Mouse (Mus musculus): ENCODE measurements around the gene Slc30a5. TPM values are rescaled to one million over a fixed set of nuclear protein-coding genes. Genes with fewer than 3 reads are reported as not detected.

Gene Slc30a5
- total and polyA plus RNA-seq, 2 experiments from 2014 or later, result 23.0 to 59.7 TPM

- DNase-seq (peak; percentile 88), ATAC-seq (peak; percentile 100)
- WGBS, result under 1% methylated on average over 46 of the region's 46 CpGs
- H3K4me2 ChIP-seq (ENCODE audit: low read depth), result peak within 1 kb of the TSS; percentile 81
- no peaks in the 10 kb centered on the region for H3K9me3 ChIP-seq (ENCODE audit: low read length)
- H3K36me3 ChIP-seq (ENCODE audit: insufficient read depth), result no peaks in the 10 kb centered on the region
- H3K9ac ChIP-seq, result peak within 1 kb of the TSS; percentile 26
- TF ChIP-seq CTCF (IDR thresholded peaks at IDR 0.05; ENCODE audit: low read depth), result no peak
- H3K4me1 ChIP-seq (ENCODE audit: insufficient read depth), result 0 out of 2 replicates have a peak, but pooled peaks cover 3% of the 10 kb centered on the region
- H3K27me3 ChIP-seq (ENCODE audit: insufficient read depth, low read length), result no peaks in the 10 kb centered on the region
- H3K27ac ChIP-seq (ENCODE audit: low read depth, low read length), result peak within 1 kb of the TSS; percentile 1; the same call in 1 of the 2 replicates
- H3K4me3 ChIP-seq (ENCODE audit: low read depth, low read length), result peak within 1 kb of the TSS; percentile 60
These were observed 57.8 kb downstream of the Slc30a5 start, which contains the start of gene Cenph for GRCm38 (mm10) chr13:100775252-100776055. Gene Cenph, minus strand, starts transcription at chr13:100775899.

GRCm38 (mm10) chr13:100774704-100775103 lies 58.5 kb downstream of the Slc30a5 start:
- TF ChIP-seq CTCF (IDR thresholded peaks at IDR 0.05; ENCODE audit: low read depth), result no peak
- Histone ChIP-seq H3K9ac (no peak overlapping the region), H3K4me2 (ENCODE audit: low read depth) (peak overlapping the region; percentile 81; the same call in 1 of the 2 replicates), H3K4me3 (ENCODE audit: low read depth, low read length) (no peak overlapping the region), H3K9me3 (ENCODE audit: low read length) (no peaks in the 10 kb centered on the region), H3K4me1 (ENCODE audit: insufficient read depth) (0 out of 2 replicates have a peak, but pooled peaks cover 3% of the 10 kb centered on the region), H3K36me3 (ENCODE audit: insufficient read depth) (no peaks in the 10 kb centered on the region), H3K27me3 (ENCODE audit: insufficient read depth, low read length) (no peaks in the 10 kb centered on the region), H3K27ac (ENCODE audit: low read depth, low read length) (no peak overlapping the region)
- ATAC-seq (no peak), DNase-seq (no peak)

- ATAC-seq, result no peak
- Histone ChIP-seq H3K9me3 (ENCODE audit: low read length) (no peaks in the 10 kb centered on the region), H3K4me2 (ENCODE audit: low read depth) (no peak overlapping the region), H3K27me3 (ENCODE audit: insufficient read depth, low read length) (no peaks in the 10 kb centered on the region), H3K27ac (ENCODE audit: low read depth, low read length) (no peak overlapping the region), H3K36me3 (ENCODE audit: insufficient read depth) (no peaks in the 10 kb centered on the region), H3K4me1 (ENCODE audit: insufficient read depth) (no peaks in the 10 kb centered on the region), H3K4me3 (ENCODE audit: low read depth, low read length) (no peak overlapping the region), H3K9ac (no peak overlapping the region)
- no peak for TF ChIP-seq CTCF (IDR thresholded peaks at IDR 0.05; ENCODE audit: low read depth)
- 91% methylated on average over 2 of the region's 2 CpGs for WGBS
- DNase-seq, result no peak
These were observed 77.9 kb downstream of the Slc30a5 start for GRCm38 (mm10) chr13:100755329-100755728.

- no peak for TF ChIP-seq CTCF (IDR thresholded peaks at IDR 0.05; ENCODE audit: low read depth)
- Histone ChIP-seq H3K9me3 (ENCODE audit: low read length) (no peaks in the 10 kb centered on the region), H3K4me3 (ENCODE audit: low read depth, low read length) (no peak overlapping the region), H3K4me2 (ENCODE audit: low read depth) (no peak overlapping the region), H3K9ac (no peak overlapping the region), H3K27me3 (ENCODE audit: insufficient read depth, low read length) (no peaks in the 10 kb centered on the region), H3K36me3 (ENCODE audit: insufficient read depth) (no peaks in the 10 kb centered on the region), H3K27ac (ENCODE audit: low read depth, low read length) (no peak overlapping the region), H3K4me1 (ENCODE audit: insufficient read depth) (no peaks in the 10 kb centered on the region)
- ATAC-seq (no peak), DNase-seq (no peak)
- 68% methylated on average over 4 of the region's 4 CpGs for WGBS
These were observed 79.0 kb downstream of the Slc30a5 start for GRCm38 (mm10) chr13:100754186-100754585.

GRCm38 (mm10) chr13:100753011-100753410 lies 80.2 kb downstream of the Slc30a5 start:
- DNase-seq, result no peak

More at GRCm38 (mm10) chr13:100753011-100753410, 80.2 kb downstream of the Slc30a5 start:
- H3K27ac ChIP-seq (ENCODE audit: low read depth, low read length), result no peak overlapping the region
- H3K9ac ChIP-seq, result no peak overlapping the region
- no peak overlapping the region for H3K4me2 ChIP-seq (ENCODE audit: low read depth)
- no peak for ATAC-seq
- H3K36me3 ChIP-seq (ENCODE audit: insufficient read depth), result no peaks in the 10 kb centered on the region
- TF ChIP-seq CTCF (IDR thresholded peaks at IDR 0.05; ENCODE audit: low read depth), result no peak
- WGBS, result 85% methylated on average over 6 of the region's 6 CpGs
- no peaks in the 10 kb centered on the region for H3K27me3 ChIP-seq (ENCODE audit: insufficient read depth, low read length)
- no peaks in the 10 kb centered on the region for H3K9me3 ChIP-seq (ENCODE audit: low read length)
- H3K4me3 ChIP-seq (ENCODE audit: low read depth, low read length), result no peak overlapping the region
- no peaks in the 10 kb centered on the region for H3K4me1 ChIP-seq (ENCODE audit: insufficient read depth)

Other genes with a start within 250 kb of the Slc30a5 start
- gene Marveld2, start 216.5 kb downstream of the Slc30a5 start, total RNA-seq (2014; rRNA removed), result 1.0 and 1.8 TPM in 2 replicates
- gene Marveld2, start 216.5 kb downstream of the Slc30a5 start, polyA plus RNA-seq (2015; fragmentation: Nextera tagmentation; extraction: Ambion mirVana), result 1.1 and 1.3 TPM in 2 replicates
- gene Ak6, start 182.4 kb downstream of the Slc30a5 start, total RNA-seq (2014; rRNA removed), result 162 and 212 TPM in 2 replicates
- 401 and 512 TPM in 2 replicates for gene Ak6, start 182.4 kb downstream of the Slc30a5 start, polyA plus RNA-seq (2015; fragmentation: Nextera tagmentation; extraction: Ambion mirVana)
- gene Rad17, start 182.4 kb downstream of the Slc30a5 start, total RNA-seq (2014; rRNA removed), result 22.2 and 28.2 TPM in 2 replicates
- 11.3 and 13.3 TPM in 2 replicates for gene Rad17, start 182.4 kb downstream of the Slc30a5 start, polyA plus RNA-seq (2015; fragmentation: Nextera tagmentation; extraction: Ambion mirVana)
- 50.1 and 50.8 TPM in 2 replicates for gene Taf9, start 181.8 kb downstream of the Slc30a5 start, total RNA-seq (2014; rRNA removed)
- gene Taf9, start 181.8 kb downstream of the Slc30a5 start, polyA plus RNA-seq (2015; fragmentation: Nextera tagmentation; extraction: Ambion mirVana), result 40.8 and 57.6 TPM in 2 replicates
- 0.19 and 1.0 TPM in 2 replicates for gene Ccdc125, start 163.7 kb downstream of the Slc30a5 start, total RNA-seq (2014; rRNA removed)
- gene Ccdc125, start 163.7 kb downstream of the Slc30a5 start, polyA plus RNA-seq (2015; fragmentation: Nextera tagmentation; extraction: Ambion mirVana), result 0.80 and 1.3 TPM in 2 replicates
- 38.0 and 48.2 TPM in 2 replicates for gene Cdk7, start 102.5 kb downstream of the Slc30a5 start, total RNA-seq (2014; rRNA removed)
- 36.5 and 40.9 TPM in 2 replicates for gene Cdk7, start 102.5 kb downstream of the Slc30a5 start, polyA plus RNA-seq (2015; fragmentation: Nextera tagmentation; extraction: Ambion mirVana)
- gene Mrps36, start 88.8 kb downstream of the Slc30a5 start, total RNA-seq (2014; rRNA removed), result 33.0 and 63.9 TPM in 2 replicates
- gene Mrps36, start 88.8 kb downstream of the Slc30a5 start, polyA plus RNA-seq (2015; fragmentation: Nextera tagmentation; extraction: Ambion mirVana), result 151 and 181 TPM in 2 replicates
- gene Cenph, start 57.5 kb downstream of the Slc30a5 start, total RNA-seq (2014; rRNA removed), result 3.5 and 4.9 TPM in 2 replicates
- 6.8 and 7.7 TPM in 2 replicates for gene Cenph, start 57.5 kb downstream of the Slc30a5 start, polyA plus RNA-seq (2015; fragmentation: Nextera tagmentation; extraction: Ambion mirVana)
- gene Ccnb1, start 46.9 kb downstream of the Slc30a5 start, total RNA-seq (2014; rRNA removed), result 16.5 and 17.1 TPM in 2 replicates
- 22.8 and 26.2 TPM in 2 replicates for gene Ccnb1, start 46.9 kb downstream of the Slc30a5 start, polyA plus RNA-seq (2015; fragmentation: Nextera tagmentation; extraction: Ambion mirVana)

Data from forebrain, postnatal 0 days (tissue).